Mouse (Mus musculus) lung, postnatal 0 days (tissue): ENCODE measurements around the gene Taf12. TPM values are rescaled to one million over a fixed set of nuclear protein-coding genes. Genes with fewer than 3 reads are reported as not detected.

Experiments
- ATAC-seq: fragments of 200-750 bp; cut with Nextera tagmentation; 2 replicates; pipeline ENCODE4 v1.8.0; 2017; ENCODE audit warnings: moderate library complexity
- DNase-seq: peaks from one replicate; pipeline ENCODE4 v3.0.0-alpha.2; 2016; ENCODE audit warnings: low spot score
- H3K27ac ChIP-seq: fragments of 300-500 bp; sonication (generic); 2 replicates; pipeline ENCODE4 v1.5.1; 2014; ENCODE audit warnings: antibody characterized with exemption, mild to moderate bottlenecking, low read length, mixed read lengths
- H3K27me3 ChIP-seq: fragments of 300-500 bp; sonication (generic); replicated peaks from 2 replicates; pipeline ENCODE4 v1.6.1; 2014; ENCODE audit warnings: low read length, mixed read lengths; ENCODE audit not compliant: insufficient read depth
- H3K36me3 ChIP-seq: fragments of 300-500 bp; sonication (generic); 2 replicates; pipeline ENCODE4 v1.6.1; 2014; ENCODE audit warnings: low read length, mixed read lengths; ENCODE audit not compliant: insufficient read depth
- H3K4me1 ChIP-seq: fragments of 300-500 bp; sonication (generic); 2 replicates; pipeline ENCODE4 v1.6.1; 2014; ENCODE audit warnings: antibody characterized with exemption, low read depth, low read length, mixed read lengths; ENCODE audit not compliant: insufficient read depth
- H3K4me2 ChIP-seq: fragments of 300-500 bp; sonication (generic); replicated peaks from 2 replicates; pipeline ENCODE4 v1.6.1; 2014; ENCODE audit warnings: low read depth, mild to moderate bottlenecking, low read length, moderate library complexity, mixed read lengths
- H3K4me3 ChIP-seq: fragments of 300-500 bp; sonication (generic); 2 replicates; pipeline ENCODE4 v1.5.1; 2014; ENCODE audit warnings: low read depth, low read length
- H3K9ac ChIP-seq: fragments of 300-500 bp; sonication (generic); replicated peaks from 2 replicates; pipeline ENCODE4 v1.6.1; 2014; ENCODE audit warnings: low read depth, mild to moderate bottlenecking
- H3K9me3 ChIP-seq: fragments of 300-500 bp; sonication (generic); 2 replicates; pipeline ENCODE4 v1.6.1; 2016; ENCODE audit warnings: low read length, mixed read lengths
- CTCF ChIP-seq: IDR thresholded peaks from 2 replicates; pipeline ENCODE4 v1.5.1; 2016; ENCODE audit warnings: antibody characterized with exemption, mild to moderate bottlenecking
- EP300 ChIP-seq: IDR thresholded peaks from 2 replicates; pipeline ENCODE4 v1.6.1; 2016; ENCODE audit warnings: antibody characterized with exemption, mild to moderate bottlenecking, control low read depth
- WGBS: fragments of 180-500 bp; shearing (Covaris S2); extraction: QIAGEN DNeasy Blood & Tissue Kit; methylation state at CpG from one replicate; pipeline ENCODE4 v1.1.7; 2014; 5-methylcytosine and 5-hydroxymethylcytosine counted together
- polyA plus RNA-seq: library from polyadenylated mRNA; unstranded; fragments of >200 nt; fragmentation: Nextera tagmentation; extraction: Ambion mirVana; gene quantifications from 2 replicates; pipeline ENCODE4 v1.2.1, GENCODE M21; 2015

The Taf12 gene
- polyA plus RNA-seq, 1 experiment from 2014 or later = 32.1 TPM

DNA sequence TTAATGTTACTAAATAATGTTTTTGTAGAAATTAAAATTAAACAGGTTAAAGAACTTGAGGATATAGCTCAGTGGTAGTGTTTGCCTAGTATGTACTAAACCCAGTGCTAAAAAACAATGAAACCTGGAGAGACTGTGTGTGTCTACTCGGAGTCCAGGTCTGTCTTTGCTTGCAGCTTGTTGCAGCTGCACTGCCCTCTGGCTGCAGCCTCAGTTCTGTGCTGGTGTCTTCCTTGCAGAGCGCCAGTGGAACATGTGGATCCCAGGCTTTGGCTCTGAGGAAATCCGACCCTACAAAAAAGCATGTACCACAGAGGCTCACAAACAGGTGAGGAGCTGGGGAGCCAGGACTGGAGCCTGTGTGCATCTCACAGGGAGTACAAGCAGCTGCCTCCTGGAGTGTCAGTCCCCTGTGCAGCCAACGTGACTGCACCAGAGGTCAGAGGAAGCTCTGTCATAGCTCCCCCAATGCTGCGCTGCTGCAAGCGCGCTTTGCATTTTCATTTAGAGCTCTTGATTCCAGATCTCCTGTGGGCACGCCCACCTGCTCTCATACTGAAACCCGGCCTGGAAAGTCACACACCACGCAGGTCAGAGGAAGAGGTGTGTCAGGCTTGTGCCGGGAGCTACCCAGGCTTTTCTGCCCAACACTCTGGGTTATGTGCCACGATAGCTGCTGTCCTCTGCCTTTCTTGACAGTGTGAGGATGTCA lies 17.6 kb downstream of the Taf12 start:
- no peak for ATAC-seq
- Histone ChIP-seq H3K27me3 (no peaks in the 10 kb centered on the region), H3K9ac (no peak overlapping the region), H3K36me3 (peaks cover 14% of the 10 kb centered on the region; the same call in 1 of the 2 replicates), H3K4me1 (no peaks in the 10 kb centered on the region), H3K4me2 (no peak overlapping the region), H3K4me3 (no peak overlapping the region), H3K9me3 (no peaks in the 10 kb centered on the region), H3K27ac (no peak overlapping the region)
- whole genome bisulfite sequencing = 82% methylated on average over 12 of the region's 12 CpGs
- no peak for DNase-seq
- TF ChIP-seq EP300 (no peak), CTCF (peak; percentile 19)

DNA sequence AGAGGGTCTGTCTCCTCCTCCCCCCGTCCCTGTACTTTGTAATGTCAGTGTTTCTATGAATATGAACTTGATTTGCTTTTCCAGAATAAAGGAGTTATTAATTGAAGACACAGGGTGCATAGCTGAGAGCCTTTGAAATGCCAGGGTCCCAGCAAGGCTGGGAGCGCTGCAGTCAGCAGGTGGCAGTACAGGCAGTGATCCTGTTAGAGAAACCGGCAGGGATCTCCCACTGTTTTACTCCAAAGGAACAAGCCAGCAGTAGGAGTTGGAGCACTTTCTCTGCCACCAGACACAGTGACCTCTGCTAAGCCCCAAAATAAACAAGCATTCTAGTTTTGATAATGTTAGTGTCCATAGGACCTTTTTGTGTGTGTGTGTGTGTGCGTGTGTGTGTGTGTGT lies 18.8 kb downstream of the Taf12 start:
- WGBS = 43% methylated on average over 4 of the region's 4 CpGs
- TF ChIP-seq CTCF (peak; percentile 79), EP300 (no peak)
- H3K9me3 ChIP-seq = no peaks in the 10 kb centered on the region
- H3K9ac ChIP-seq = no peak overlapping the region
- DNase-seq = peak; percentile 73
- no peaks in the 10 kb centered on the region for H3K27me3 ChIP-seq
- peaks cover 14% of the 10 kb centered on the region; the same call in 1 of the 2 replicates for H3K36me3 ChIP-seq
- ATAC-seq = peak; percentile 58; the same call in 1 of the 2 replicates
- no peak overlapping the region for H3K4me2 ChIP-seq
- no peaks in the 10 kb centered on the region for H3K4me1 ChIP-seq
- H3K4me3 ChIP-seq = no peak overlapping the region
- no peak overlapping the region for H3K27ac ChIP-seq

DNA sequence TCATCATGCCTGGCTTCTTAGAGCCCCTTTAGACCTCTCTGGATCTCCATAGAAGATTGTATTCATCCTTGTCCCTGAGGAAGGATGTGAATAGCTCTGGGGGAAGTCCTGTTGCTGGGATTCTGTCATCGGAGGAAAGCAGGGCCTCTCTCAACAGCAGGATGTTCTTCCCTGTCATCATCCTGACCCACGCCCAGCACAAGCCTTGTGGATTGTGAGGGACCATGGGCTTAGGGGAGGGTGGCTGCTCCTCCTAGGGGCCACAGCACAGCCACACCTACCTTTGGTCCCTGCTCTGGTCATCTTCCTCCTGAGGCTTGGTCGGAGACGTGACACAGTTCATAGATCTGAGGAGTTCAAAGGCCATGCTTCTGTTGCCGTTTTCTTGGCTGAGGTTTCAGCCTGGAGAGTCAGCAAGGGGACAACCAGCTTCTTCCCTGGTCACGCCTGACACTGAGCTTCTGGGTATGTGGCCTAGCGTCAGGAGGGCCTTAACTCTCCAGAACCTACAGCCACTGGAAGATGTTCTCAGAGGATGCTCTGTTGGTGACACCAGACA lies 19.6 kb downstream of the Taf12 start:
- no peak overlapping the region for H3K9ac ChIP-seq
- no peaks in the 10 kb centered on the region for H3K4me1 ChIP-seq
- ATAC-seq (peak; percentile 54), DNase-seq (peak; percentile 17)
- no peak overlapping the region for H3K27ac ChIP-seq
- WGBS = 73% methylated on average over 7 of the region's 7 CpGs
- H3K36me3 ChIP-seq = peaks cover 14% of the 10 kb centered on the region; the same call in 1 of the 2 replicates
- H3K4me3 ChIP-seq = no peak overlapping the region
- H3K27me3 ChIP-seq = no peaks in the 10 kb centered on the region
- no peaks in the 10 kb centered on the region for H3K9me3 ChIP-seq
- no peak overlapping the region for H3K4me2 ChIP-seq
- TF ChIP-seq CTCF (no peak), EP300 (no peak)

DNA sequence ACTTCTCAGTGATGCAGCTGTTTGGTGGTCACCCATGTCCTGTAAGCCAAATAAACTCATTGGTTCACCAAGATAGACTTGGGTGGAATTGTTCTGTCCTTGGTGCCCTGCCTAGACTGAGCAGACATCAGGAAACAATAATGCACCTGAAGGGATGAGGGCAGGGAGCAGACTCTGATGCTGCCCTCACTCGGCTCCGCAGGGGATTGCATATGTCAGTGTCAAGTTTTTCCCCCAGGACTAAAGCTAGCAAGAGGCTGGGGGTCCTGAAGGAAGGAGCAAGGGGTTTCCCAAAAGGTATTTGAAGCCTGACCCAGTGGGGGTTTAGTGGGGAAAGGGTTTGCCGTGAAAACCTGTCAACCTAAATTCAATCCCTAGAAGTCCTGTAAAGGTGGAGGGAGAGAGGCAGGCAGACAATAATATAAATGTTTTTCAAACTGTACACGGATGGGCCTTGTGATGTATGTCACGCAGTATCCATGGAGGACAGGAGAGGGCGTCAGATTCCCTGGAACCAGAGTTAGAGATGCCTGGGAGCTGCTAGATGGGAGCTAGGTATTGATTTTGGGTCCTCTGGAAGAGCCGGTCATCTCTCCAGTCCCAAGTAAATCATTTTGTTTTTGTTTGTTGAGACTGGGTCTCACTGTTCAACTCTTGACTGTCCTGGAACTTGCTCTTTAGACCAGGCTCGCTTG lies 21.7 kb downstream of the Taf12 start:
- WGBS = 45% methylated on average over 8 of the region's 8 CpGs
- Histone ChIP-seq H3K27ac (no peak overlapping the region), H3K4me2 (no peak overlapping the region), H3K4me3 (no peak overlapping the region), H3K4me1 (no peaks in the 10 kb centered on the region), H3K9me3 (no peaks in the 10 kb centered on the region), H3K27me3 (no peaks in the 10 kb centered on the region), H3K36me3 (0 out of 2 replicates have a peak, but pooled peaks cover 8% of the 10 kb centered on the region), H3K9ac (no peak overlapping the region)
- TF ChIP-seq CTCF = peak; percentile 42
- TF ChIP-seq EP300 = no peak
- ATAC-seq (no peak), DNase-seq (no peak)

DNA sequence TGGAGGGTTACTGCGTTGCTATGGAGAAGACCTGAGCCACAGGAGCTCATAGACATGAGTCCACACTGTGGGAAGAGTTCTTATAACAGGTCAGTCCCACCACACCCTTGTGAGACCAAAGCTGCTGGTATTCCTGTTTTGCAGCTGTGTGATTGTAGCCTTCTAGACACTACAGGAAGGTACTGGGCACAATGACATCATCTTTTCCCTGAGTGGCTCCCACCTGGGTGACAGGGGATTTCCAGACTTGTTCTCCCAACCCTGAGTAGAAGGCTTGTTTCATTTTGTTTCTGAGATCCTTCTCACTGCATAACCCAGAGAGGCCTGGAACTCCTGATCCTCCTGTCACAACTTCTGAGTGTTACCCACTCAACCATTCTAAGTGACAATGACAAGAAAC lies 25.7 kb downstream of the Taf12 start:
- Histone ChIP-seq H3K36me3 (no peaks in the 10 kb centered on the region), H3K27me3 (no peaks in the 10 kb centered on the region), H3K27ac (no peak overlapping the region), H3K4me3 (no peak overlapping the region), H3K9me3 (no peaks in the 10 kb centered on the region), H3K9ac (no peak overlapping the region), H3K4me2 (no peak overlapping the region), H3K4me1 (no peaks in the 10 kb centered on the region)
- DNase-seq (no peak), ATAC-seq (no peak)
- TF ChIP-seq EP300 (no peak), CTCF (no peak)
- 71% methylated on average over 1 of the region's 1 CpGs for WGBS

DNA sequence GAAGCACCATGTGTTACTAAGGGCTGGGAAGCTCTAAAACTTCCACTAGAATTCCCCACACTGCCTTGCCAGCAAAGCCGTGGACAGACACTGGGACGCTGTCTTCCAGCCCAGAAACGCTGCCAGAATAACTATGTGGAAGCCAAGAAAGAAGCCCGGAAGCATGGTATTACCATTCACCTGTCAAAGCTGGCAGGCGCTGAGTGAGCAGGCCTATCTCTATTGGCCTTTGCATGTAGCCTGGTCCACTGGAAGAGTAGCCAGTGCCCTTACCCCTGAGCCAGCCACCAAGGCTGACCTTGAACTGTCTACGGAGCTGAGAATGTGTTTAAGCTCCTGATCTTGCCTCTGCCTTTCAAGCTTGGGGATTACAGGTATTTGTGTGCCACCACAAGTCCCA lies 27.3 kb downstream of the Taf12 start:
- Histone ChIP-seq H3K9ac (no peak overlapping the region), H3K4me1 (no peaks in the 10 kb centered on the region), H3K4me2 (no peak overlapping the region), H3K27ac (no peak overlapping the region), H3K9me3 (no peaks in the 10 kb centered on the region), H3K4me3 (no peak overlapping the region), H3K27me3 (no peaks in the 10 kb centered on the region), H3K36me3 (no peaks in the 10 kb centered on the region)
- WGBS = 76% methylated on average over 6 of the region's 6 CpGs
- TF ChIP-seq EP300 (no peak), CTCF (no peak)
- DNase-seq (no peak), ATAC-seq (no peak)
